Mouse (Mus musculus) activated CD4-positive, CD25-positive, alpha-beta regulatory T cell, adult 9 weeks (primary cell): ENCODE data around the gene Opn3. TPM values are rescaled to one million over a fixed set of nuclear protein-coding genes. Genes with fewer than 3 reads are reported as not detected.

Source experiments
- polyA plus RNA-seq: library from polyadenylated mRNA; unstranded; fragments of 100-300 nt; shearing (Covaris generic); gene quantifications from one replicate; pipeline ENCODE4 v1.2.1, GENCODE M21; 2017

The Opn3 gene
- polyA plus RNA-seq, result 0.42 TPM

GRCm38 (mm10) chr1:175692246-175692996 lies at the start of gene Opn3, which contains the start of gene Chml:
Gene Opn3 (minus strand): TSS chr1:175692776.
Gene Chml (minus strand): TSS chr1:175692901.

GRCm38 (mm10) chr1:175698293-175698692 lies 5.7 kb upstream of the Opn3 start, which contains the start of gene Wdr64:
Gene Wdr64 (plus strand): TSS chr1:175698593.

GRCm38 (mm10) chr1:175625257-175625879 lies 67.2 kb downstream of the Opn3 start, which contains the start of gene Fh1:
Gene Fh1 (minus strand): TSS chr1:175625635.

GRCm38 (mm10) chr1:175619814-175620431 lies 72.7 kb downstream of the Opn3 start, which contains the start of gene Kmo:
Gene Kmo (plus strand): TSS chr1:175620381.

Other genes starting within 250 kb of the Opn3 start
- not detected for gene Rgs7, start 200.3 kb downstream of the Opn3 start, polyA plus RNA-seq
- 1.1 TPM for gene Kmo, start 72.4 kb downstream of the Opn3 start, polyA plus RNA-seq
- 82.1 TPM for gene Fh1, start 67.1 kb downstream of the Opn3 start, polyA plus RNA-seq
- gene Chml, start 125 bp upstream of the Opn3 start, polyA plus RNA-seq, result 0.32 TPM
- gene Wdr64, start 5.8 kb upstream of the Opn3 start, polyA plus RNA-seq, result not detected
- 7.5 TPM for gene Exo1, start 187.8 kb upstream of the Opn3 start, polyA plus RNA-seq
- gene Gm38100, start 227.6 kb upstream of the Opn3 start, polyA plus RNA-seq, result not detected